Mouse (Mus musculus): ENCODE results near the gene Gstp1. TPM values are rescaled to one million over a fixed set of nuclear protein-coding genes. Genes with fewer than 3 reads are reported as not detected.
A peak's percentile ranks its signal among the peaks of the same experiment; 100 is the strongest.

The Gstp1 gene
- total and polyA plus RNA-seq, 2 experiments: 456 to 1,374 TPM

- under 1% methylated on average over 45 of the region's 45 CpGs for WGBS
- H3K9ac ChIP-seq (ENCODE audit: low read depth, low read length): peak within 1 kb of the TSS; percentile 91
These were observed 25.3 kb downstream of the Gstp1 start, which contains the start of gene Ndufv1 for GRCm38 (mm10) chr19:4012432-4013022. Gene Ndufv1 (minus strand): TSS chr19:4012806.

DNA sequence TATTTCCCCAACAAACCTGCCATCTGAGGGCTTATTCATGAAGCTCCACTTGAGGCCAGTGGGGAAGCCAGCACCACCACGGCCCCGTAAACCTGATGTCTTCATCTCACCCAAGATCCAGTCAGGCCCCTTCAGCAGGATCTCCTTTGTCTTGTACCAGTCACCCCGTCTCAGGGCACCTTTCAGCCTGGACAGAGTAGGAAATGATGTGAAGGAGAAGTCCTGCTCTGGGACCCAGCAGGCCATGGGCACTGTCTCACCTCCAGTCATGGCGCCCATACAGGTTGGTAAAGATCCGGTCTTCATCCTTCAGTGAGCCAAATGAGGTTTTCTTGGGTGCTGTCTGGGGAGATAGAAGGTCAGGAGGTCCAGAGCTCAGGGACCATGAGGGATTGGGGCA is 26.7 kb downstream of the Gstp1 start:
- DNase-seq (ENCODE audit: extremely low read depth, low read depth, low spot score): no peak
- H3K4me3 ChIP-seq (ENCODE audit: insufficient read depth, low read depth, low read length): no peak overlapping the region
- peaks cover 17% of the 10 kb centered on the region; the same call in 1 of the 2 replicates for H3K36me3 ChIP-seq (ENCODE audit: control insufficient read depth, insufficient read depth, low read length)
- no peaks in the 10 kb centered on the region; the same call in 1 of the 2 replicates for H3K79me2 ChIP-seq (ENCODE audit: control insufficient read depth, insufficient read depth, low read length)
- H3K27ac ChIP-seq (replicated peaks; ENCODE audit: insufficient read depth, low read depth, low read length): no peak overlapping the region
- H3K27me3 ChIP-seq (ENCODE audit: control insufficient read depth, insufficient read depth, low read length): no peaks in the 10 kb centered on the region
- 95% methylated on average over 5 of the region's 5 CpGs for WGBS
- H3K4me1 ChIP-seq (ENCODE audit: control insufficient read depth, insufficient read depth, low read length): peaks cover 9% of the 10 kb centered on the region
- no peak overlapping the region for H3K9ac ChIP-seq (ENCODE audit: low read depth, low read length)
- TF ChIP-seq POLR2A (IDR thresholded peaks at IDR 0.05; ENCODE audit: extremely low read depth, insufficient read depth, low read length) (no peak), CTCF (IDR thresholded peaks at IDR 0.05; ENCODE audit: low read depth, low read length) (no peak)

More at GRCm38 (mm10) chr19:4012432-4013022, 25.3 kb downstream of the Gstp1 start, which contains the start of gene Ndufv1:
- Histone ChIP-seq H3K27me3 (ENCODE audit: control insufficient read depth, insufficient read depth, low read length) (no peaks in the 10 kb centered on the region), H3K4me1 (ENCODE audit: control insufficient read depth, insufficient read depth, low read length) (peaks cover 9% of the 10 kb centered on the region), H3K79me2 (ENCODE audit: control insufficient read depth, insufficient read depth, low read length) (no peaks in the 10 kb centered on the region; the same call in 1 of the 2 replicates), H3K4me3 (ENCODE audit: insufficient read depth, low read depth, low read length) (peak within 1 kb of the TSS; percentile 94), H3K27ac (replicated peaks; ENCODE audit: insufficient read depth, low read depth, low read length) (peak within 1 kb of the TSS; percentile 78), H3K36me3 (ENCODE audit: control insufficient read depth, insufficient read depth, low read length) (peaks cover 13% of the 10 kb centered on the region; the same call in 1 of the 2 replicates)
- peak; percentile 99 for DNase-seq (ENCODE audit: extremely low read depth, low read depth, low spot score)
- TF ChIP-seq POLR2A (IDR thresholded peaks at IDR 0.05; ENCODE audit: extremely low read depth, insufficient read depth, low read length) (peak; percentile 81), CTCF (IDR thresholded peaks at IDR 0.05; ENCODE audit: low read depth, low read length) (peak; percentile 63)

DNA sequence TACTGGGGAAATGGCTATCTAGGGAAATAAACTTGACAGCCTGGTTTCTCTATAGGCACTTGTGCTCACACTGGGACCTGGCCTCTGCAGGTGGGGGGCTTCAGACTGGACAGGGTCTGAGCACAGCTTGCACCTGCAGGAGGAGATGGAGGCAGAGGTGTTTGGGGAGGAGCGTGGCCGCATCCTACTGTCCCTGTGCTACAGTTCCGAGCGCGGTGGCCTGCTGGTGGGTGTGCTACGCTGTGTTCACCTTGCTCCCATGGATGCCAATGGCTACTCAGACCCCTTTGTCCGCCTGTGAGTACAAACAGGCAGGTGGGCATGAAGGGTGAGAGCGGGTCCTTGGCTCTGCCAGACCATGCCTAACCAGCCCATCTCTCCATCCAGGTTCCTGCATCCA is 31.8 kb downstream of the Gstp1 start:
- no peaks in the 10 kb centered on the region for H3K79me2 ChIP-seq (ENCODE audit: control insufficient read depth, insufficient read depth, low read length)
- H3K4me3 ChIP-seq (ENCODE audit: insufficient read depth, low read depth, low read length): no peak overlapping the region
- H3K36me3 ChIP-seq (ENCODE audit: control insufficient read depth, insufficient read depth, low read length): peaks cover 17% of the 10 kb centered on the region; the same call in 1 of the 2 replicates
- H3K27ac ChIP-seq (replicated peaks; ENCODE audit: insufficient read depth, low read depth, low read length): no peak overlapping the region
- DNase-seq (ENCODE audit: extremely low read depth, low read depth, low spot score): no peak
- H3K27me3 ChIP-seq (ENCODE audit: control insufficient read depth, insufficient read depth, low read length): no peaks in the 10 kb centered on the region
- peaks cover 5% of the 10 kb centered on the region for H3K4me1 ChIP-seq (ENCODE audit: control insufficient read depth, insufficient read depth, low read length)
- no peak overlapping the region for H3K9ac ChIP-seq (ENCODE audit: low read depth, low read length)
- WGBS: 96% methylated on average over 8 of the region's 8 CpGs
- TF ChIP-seq CTCF (IDR thresholded peaks at IDR 0.05; ENCODE audit: low read depth, low read length) (no peak), POLR2A (IDR thresholded peaks at IDR 0.05; ENCODE audit: extremely low read depth, insufficient read depth, low read length) (no peak)

GRCm38 (mm10) chr19:4005091-4005490 is 32.7 kb downstream of the Gstp1 start:
- DNase-seq (ENCODE audit: extremely low read depth, low read depth, low spot score): no peak
- no peaks in the 10 kb centered on the region for H3K27me3 ChIP-seq (ENCODE audit: control insufficient read depth, insufficient read depth, low read length)
- no peak overlapping the region for H3K27ac ChIP-seq (replicated peaks; ENCODE audit: insufficient read depth, low read depth, low read length)
- 91% methylated on average over 9 of the region's 9 CpGs for WGBS
- H3K79me2 ChIP-seq (ENCODE audit: control insufficient read depth, insufficient read depth, low read length): no peaks in the 10 kb centered on the region
- no peak overlapping the region for H3K4me3 ChIP-seq (ENCODE audit: insufficient read depth, low read depth, low read length)
- no peak overlapping the region for H3K9ac ChIP-seq (ENCODE audit: low read depth, low read length)
- TF ChIP-seq POLR2A (IDR thresholded peaks at IDR 0.05; ENCODE audit: extremely low read depth, insufficient read depth, low read length) (no peak), CTCF (IDR thresholded peaks at IDR 0.05; ENCODE audit: low read depth, low read length) (no peak)
- peaks cover 17% of the 10 kb centered on the region; the same call in 1 of the 2 replicates for H3K36me3 ChIP-seq (ENCODE audit: control insufficient read depth, insufficient read depth, low read length)
- peaks cover 5% of the 10 kb centered on the region for H3K4me1 ChIP-seq (ENCODE audit: control insufficient read depth, insufficient read depth, low read length)

GRCm38 (mm10) chr19:4004331-4004730 is 33.5 kb downstream of the Gstp1 start:
- H3K4me1 ChIP-seq (ENCODE audit: control insufficient read depth, insufficient read depth, low read length): peaks cover 10% of the 10 kb centered on the region
- DNase-seq (ENCODE audit: extremely low read depth, low read depth, low spot score): no peak
- H3K27me3 ChIP-seq (ENCODE audit: control insufficient read depth, insufficient read depth, low read length): no peaks in the 10 kb centered on the region
- H3K27ac ChIP-seq (replicated peaks; ENCODE audit: insufficient read depth, low read depth, low read length): no peak overlapping the region
- H3K36me3 ChIP-seq (ENCODE audit: control insufficient read depth, insufficient read depth, low read length): peaks cover 14% of the 10 kb centered on the region; the same call in 1 of the 2 replicates
- TF ChIP-seq POLR2A (IDR thresholded peaks at IDR 0.05; ENCODE audit: extremely low read depth, insufficient read depth, low read length): no peak
- no peak for TF ChIP-seq CTCF (IDR thresholded peaks at IDR 0.05; ENCODE audit: low read depth, low read length)
- no peak overlapping the region for H3K4me3 ChIP-seq (ENCODE audit: insufficient read depth, low read depth, low read length)
- WGBS: 90% methylated on average over 15 of the region's 15 CpGs
- H3K9ac ChIP-seq (ENCODE audit: low read depth, low read length): no peak overlapping the region
- H3K79me2 ChIP-seq (ENCODE audit: control insufficient read depth, insufficient read depth, low read length): no peaks in the 10 kb centered on the region

DNA sequence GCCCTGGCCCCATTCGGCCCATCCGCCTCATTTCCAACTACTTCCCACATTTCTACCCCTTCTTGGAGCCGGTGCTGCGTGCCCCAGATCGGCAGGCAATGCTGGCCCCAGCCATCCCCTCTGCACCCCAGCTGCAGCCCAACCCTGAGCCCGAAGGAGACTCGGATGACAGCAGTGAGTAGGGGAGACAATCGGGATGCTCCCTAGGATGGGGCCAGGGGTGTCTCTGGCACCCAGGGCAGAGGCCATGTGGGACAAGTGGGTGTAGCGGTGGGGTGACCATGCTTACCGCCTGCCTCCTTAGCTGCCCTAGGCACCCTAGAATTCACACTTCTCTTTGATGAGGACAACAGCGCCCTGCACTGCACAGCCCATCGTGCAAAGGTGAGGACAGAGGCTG is 34.1 kb downstream of the Gstp1 start:
- TF ChIP-seq CTCF (IDR thresholded peaks at IDR 0.05; ENCODE audit: low read depth, low read length): no peak
- TF ChIP-seq POLR2A (IDR thresholded peaks at IDR 0.05; ENCODE audit: extremely low read depth, insufficient read depth, low read length): no peak
- Histone ChIP-seq H3K79me2 (ENCODE audit: control insufficient read depth, insufficient read depth, low read length) (no peaks in the 10 kb centered on the region), H3K9ac (ENCODE audit: low read depth, low read length) (no peak overlapping the region), H3K27me3 (ENCODE audit: control insufficient read depth, insufficient read depth, low read length) (no peaks in the 10 kb centered on the region), H3K36me3 (ENCODE audit: control insufficient read depth, insufficient read depth, low read length) (peaks cover 11% of the 10 kb centered on the region; the same call in 1 of the 2 replicates), H3K4me1 (ENCODE audit: control insufficient read depth, insufficient read depth, low read length) (peaks cover 10% of the 10 kb centered on the region), H3K4me3 (ENCODE audit: insufficient read depth, low read depth, low read length) (no peak overlapping the region), H3K27ac (replicated peaks; ENCODE audit: insufficient read depth, low read depth, low read length) (no peak overlapping the region)
- WGBS: 88% methylated on average over 12 of the region's 12 CpGs
- DNase-seq (ENCODE audit: extremely low read depth, low read depth, low spot score): no peak

All from liver, adult 2 months (tissue).